ENCODE assay signal across 20 mouse cellular contexts in the genomic region with DNA sequence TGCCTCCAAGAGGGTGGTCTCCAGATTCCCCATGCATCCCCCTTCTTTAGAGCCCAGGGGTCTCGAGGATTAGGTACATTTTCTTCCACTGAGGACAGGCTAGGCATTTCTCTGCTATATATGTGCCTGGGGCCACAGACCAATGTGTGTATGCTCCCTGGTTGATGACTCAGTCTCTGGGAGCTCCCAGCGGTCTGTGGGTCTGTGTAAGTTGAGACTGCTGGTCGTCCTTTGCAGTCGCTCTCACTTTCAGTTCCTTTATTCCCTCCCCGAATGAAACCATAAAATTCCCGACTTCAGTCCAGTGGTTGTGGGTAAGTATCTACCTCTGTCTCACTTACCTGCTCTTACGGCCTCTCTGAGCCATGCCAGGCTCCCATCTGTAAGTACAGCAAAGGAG.
"Had no signal": no experiment of that assay in that cellular context is flagged by ENCODE, and none has a peak within 500 bp of the region (broad histone marks: within the 10 kb centered on the region; RNA-seq: fewer than 3 reads in every experiment).

No protein-coding gene starts in this region.

- H3K27me3 ChIP-seq: kidney, embryonic 15.5 days; limb, embryonic 13.5 days; liver, embryonic 12.5 days; liver, embryonic 15.5 days; midbrain, embryonic 13.5 days; neural tube, embryonic 12.5 days; neural tube, embryonic 15.5 days had no signal

- H3K9me3 ChIP-seq: kidney, embryonic 15.5 days; limb, embryonic 10.5 days; limb, embryonic 13.5 days; liver, embryonic 12.5 days; liver, embryonic 15.5 days; midbrain, embryonic 13.5 days; neural tube, embryonic 12.5 days; neural tube, embryonic 15.5 days had no signal

- H3K4me3 ChIP-seq: kidney, embryonic 15.5 days; limb, embryonic 10.5 days; limb, embryonic 13.5 days; liver, embryonic 12.5 days; liver, embryonic 15.5 days; midbrain, embryonic 13.5 days; neural tube, embryonic 12.5 days; neural tube, embryonic 15.5 days had no signal

- ATAC-seq: liver, embryonic 12.5 days; midbrain, embryonic 13.5 days had no signal

- H3K27ac ChIP-seq: kidney, embryonic 15.5 days; limb, embryonic 10.5 days; limb, embryonic 13.5 days; liver, embryonic 12.5 days; liver, embryonic 15.5 days; midbrain, embryonic 13.5 days; neural tube, embryonic 12.5 days; neural tube, embryonic 15.5 days; stomach, postnatal 0 days had no signal

- H3K4me1 ChIP-seq: kidney, embryonic 15.5 days; limb, embryonic 10.5 days; limb, embryonic 13.5 days; liver, embryonic 12.5 days; liver, embryonic 15.5 days; midbrain, embryonic 13.5 days; neural tube, embryonic 12.5 days; neural tube, embryonic 15.5 days had no signal

- H3K36me3 ChIP-seq: kidney, embryonic 15.5 days; limb, embryonic 10.5 days; limb, embryonic 13.5 days; liver, embryonic 12.5 days; liver, embryonic 15.5 days; midbrain, embryonic 13.5 days; neural tube, embryonic 12.5 days; neural tube, embryonic 15.5 days had no signal

- DNase-seq: kidney, adult 11 months; kidney, adult 8-10 months; kidney, postnatal 10 days; kidney, postnatal 36 days; liver; lung, adult 2 months; right cerebral cortex, adult 18-20 months; right cerebral cortex, postnatal 14 days; right cerebral cortex, postnatal 4 days; thymus, adult 2 months; thymus, postnatal 25 days had no signal

- H3K4me2 ChIP-seq: kidney, embryonic 15.5 days; limb, embryonic 13.5 days; liver, embryonic 12.5 days; liver, embryonic 15.5 days; midbrain, embryonic 13.5 days; neural tube, embryonic 12.5 days; neural tube, embryonic 15.5 days had no signal

- H3K9ac ChIP-seq: kidney, embryonic 15.5 days; limb, embryonic 13.5 days; liver, embryonic 12.5 days; liver, embryonic 15.5 days; midbrain, embryonic 13.5 days; neural tube, embryonic 12.5 days; neural tube, embryonic 15.5 days had no signal
